Mouse (Mus musculus) midbrain, embryonic 13.5 days (tissue): Measurements from ENCODE around the gene Pink1. TPM values are rescaled to one million over a fixed set of nuclear protein-coding genes. Genes with fewer than 3 reads are reported as not detected.

Source experiments
- ATAC-seq: fragments of 200-750 bp; cut with Nextera tagmentation; 2 replicates; pipeline ENCODE4 v1.8.0; 2017; ENCODE audit warnings: mild to moderate bottlenecking, moderate TSS enrichment, moderate library complexity
- H3K27ac ChIP-seq: fragments of 300-500 bp; sonication (generic); 2 replicates; pipeline ENCODE4 v1.5.1; 2015; ENCODE audit warnings: inconsistent platforms, mild to moderate bottlenecking, moderate library complexity
- H3K27me3 ChIP-seq: fragments of 300-500 bp; sonication (generic); 2 replicates; pipeline ENCODE4 v1.6.1; 2015; ENCODE audit warnings: mild to moderate bottlenecking, inconsistent platforms
- H3K36me3 ChIP-seq: fragments of 300-500 bp; sonication (generic); 2 replicates; pipeline ENCODE4 v1.6.1; 2015; ENCODE audit warnings: mild to moderate bottlenecking, inconsistent platforms
- H3K4me1 ChIP-seq: fragments of 300-500 bp; sonication (generic); replicated peaks from 2 replicates; pipeline ENCODE4 v1.6.1; 2015; ENCODE audit warnings: inconsistent platforms
- H3K4me2 ChIP-seq: fragments of 300-500 bp; sonication (generic); replicated peaks from 2 replicates; pipeline ENCODE4 v1.6.1; 2015; ENCODE audit warnings: moderate library complexity, mild to moderate bottlenecking, inconsistent platforms
- H3K4me3 ChIP-seq: fragments of 300-500 bp; sonication (generic); replicated peaks from 2 replicates; pipeline ENCODE4 v1.5.1; 2015; ENCODE audit warnings: mild to moderate bottlenecking, inconsistent platforms
- H3K9ac ChIP-seq: fragments of 300-500 bp; sonication (generic); replicated peaks from 2 replicates; pipeline ENCODE4 v1.6.1; 2015; ENCODE audit warnings: mild to moderate bottlenecking, inconsistent platforms
- H3K9me3 ChIP-seq: fragments of 300-500 bp; sonication (generic); 2 replicates; pipeline ENCODE4 v1.6.1; 2016; ENCODE audit warnings: mild to moderate bottlenecking, inconsistent platforms
- WGBS: fragments of 180-500 bp; shearing (Covaris S2); methylation state at CpG from one replicate; pipeline ENCODE4 v1.1.7; 2015; 5-methylcytosine and 5-hydroxymethylcytosine counted together
- polyA plus RNA-seq: library from polyadenylated mRNA; unstranded; fragments of >200 nt; fragmentation: Nextera tagmentation; extraction: Ambion mirVana; gene quantifications from 2 replicates; pipeline ENCODE4 v1.2.1, GENCODE M21; 2015

Gene Pink1
- polyA plus RNA-seq, 1 experiment from 2014 or later = 89.2 TPM

DNA sequence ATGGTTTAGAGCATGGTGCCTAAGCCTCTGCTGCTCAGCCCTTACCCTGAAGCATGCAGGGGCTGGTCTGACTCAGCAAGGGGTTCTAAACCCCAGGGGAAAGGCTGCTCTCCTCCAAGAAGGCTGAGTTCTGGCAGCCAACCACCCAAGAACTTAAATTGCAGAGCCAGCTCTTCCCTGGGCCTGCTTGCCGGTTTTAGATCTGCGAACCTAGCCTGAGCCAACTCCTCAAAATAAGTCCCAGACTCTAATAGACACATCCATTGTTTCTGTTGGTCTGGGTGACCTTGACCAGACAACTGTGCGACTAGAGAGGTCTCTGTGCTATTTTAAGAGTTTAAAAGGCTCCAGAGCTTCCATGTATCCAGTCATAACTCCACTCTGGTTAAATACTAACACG lies 2.4 kb downstream of the Pink1 start:
- Histone ChIP-seq H3K9ac (0 out of 2 replicates have a peak overlapping the region, but pooled peaks have one; percentile 36), H3K4me1 (peaks cover 47% of the 10 kb centered on the region), H3K9me3 (no peaks in the 10 kb centered on the region), H3K36me3 (peaks cover 11% of the 10 kb centered on the region), H3K4me3 (no peak overlapping the region), H3K27me3 (no peaks in the 10 kb centered on the region), H3K27ac (peak overlapping the region; percentile 67; the same call in 1 of the 2 replicates), H3K4me2 (peak overlapping the region; percentile 15; the same call in 1 of the 2 replicates)
- 78% methylated on average over 4 of the region's 4 CpGs for WGBS
- ATAC-seq = no peak

DNA sequence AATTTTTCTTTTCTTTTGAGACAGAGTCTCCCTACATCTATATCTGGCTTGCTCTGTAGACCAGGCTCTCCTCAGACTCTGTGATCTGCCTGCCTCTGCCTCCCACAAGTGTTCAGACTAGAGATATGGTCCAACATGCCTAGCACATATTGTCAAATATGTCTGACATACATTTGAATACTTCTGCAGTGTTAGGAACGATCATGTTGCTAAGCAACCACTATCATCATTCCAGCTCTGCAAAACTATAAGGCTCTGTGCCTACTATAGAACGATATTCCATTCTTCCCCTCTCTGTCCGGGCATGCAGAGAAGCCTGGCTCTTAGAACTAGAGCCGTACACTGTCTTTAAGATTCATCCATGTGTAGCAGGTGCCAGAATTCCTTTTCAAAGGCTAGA lies 3.4 kb downstream of the Pink1 start:
- no peak overlapping the region; the same call in 1 of the 2 replicates for H3K4me2 ChIP-seq
- peaks cover 46% of the 10 kb centered on the region for H3K4me1 ChIP-seq
- WGBS = 18% methylated on average over 4 of the region's 4 CpGs
- no peaks in the 10 kb centered on the region for H3K9me3 ChIP-seq
- peak overlapping the region; percentile 67; the same call in 1 of the 2 replicates for H3K27ac ChIP-seq
- no peak overlapping the region for H3K4me3 ChIP-seq
- no peak for ATAC-seq
- H3K36me3 ChIP-seq = peaks cover 11% of the 10 kb centered on the region
- H3K27me3 ChIP-seq = no peaks in the 10 kb centered on the region
- H3K9ac ChIP-seq = no peak overlapping the region

DNA sequence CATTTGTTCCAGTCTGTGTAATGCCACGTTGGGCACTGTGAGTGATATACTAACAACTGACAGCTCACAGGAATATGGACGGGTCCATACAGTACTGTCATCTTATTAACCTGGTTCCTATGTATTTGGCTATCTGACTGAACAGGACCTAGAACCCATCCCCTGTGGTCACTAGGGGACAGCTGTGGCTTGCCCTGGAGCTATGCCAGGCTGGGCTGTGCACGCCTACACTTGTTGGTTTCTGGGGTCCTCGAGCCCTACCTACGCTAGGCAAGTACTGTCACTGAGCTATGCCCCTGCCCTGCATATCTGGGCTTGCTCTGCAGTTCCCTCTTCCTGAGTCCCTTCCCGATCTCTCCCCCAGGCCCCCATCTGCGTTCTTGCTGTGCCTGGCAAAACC lies 4.6 kb downstream of the Pink1 start:
- Histone ChIP-seq H3K4me1 (peaks cover 49% of the 10 kb centered on the region), H3K4me2 (no peak overlapping the region), H3K4me3 (no peak overlapping the region), H3K9ac (no peak overlapping the region), H3K27me3 (no peaks in the 10 kb centered on the region), H3K27ac (no peak overlapping the region), H3K9me3 (no peaks in the 10 kb centered on the region), H3K36me3 (peaks cover 21% of the 10 kb centered on the region)
- no peak for ATAC-seq
- 81% methylated on average over 7 of the region's 7 CpGs for WGBS

DNA sequence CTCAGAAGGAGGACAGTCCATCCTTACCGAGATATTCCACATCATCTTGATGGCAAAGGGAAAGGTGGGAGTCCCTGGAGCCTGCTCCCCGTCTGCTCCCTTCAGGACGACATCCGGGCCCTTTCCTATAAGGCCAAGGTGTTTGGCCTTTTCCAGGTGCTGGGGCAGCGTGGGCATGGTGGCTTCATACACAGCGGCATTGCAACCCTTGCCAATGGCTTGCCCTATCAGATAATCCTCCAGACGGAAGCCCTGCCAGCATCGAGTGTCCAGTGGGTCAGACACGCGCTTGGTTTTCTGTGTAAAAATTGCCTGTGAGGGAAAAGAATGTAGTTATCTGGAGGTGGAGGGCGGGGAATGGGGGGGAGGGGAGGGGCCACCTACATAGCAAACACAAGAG lies 5.4 kb downstream of the Pink1 start:
- Histone ChIP-seq H3K4me1 (peaks cover 46% of the 10 kb centered on the region), H3K36me3 (peaks cover 26% of the 10 kb centered on the region), H3K9me3 (no peaks in the 10 kb centered on the region), H3K4me2 (no peak overlapping the region), H3K27me3 (no peaks in the 10 kb centered on the region), H3K4me3 (no peak overlapping the region), H3K27ac (no peak overlapping the region), H3K9ac (no peak overlapping the region)
- no peak for ATAC-seq
- WGBS = 87% methylated on average over 11 of the region's 11 CpGs

GRCm38 (mm10) chr4:138319508-138319907 lies 6.6 kb downstream of the Pink1 start:
- peak; percentile 22; the same call in 1 of the 2 replicates for ATAC-seq
- no peak overlapping the region for H3K4me2 ChIP-seq
- no peaks in the 10 kb centered on the region for H3K27me3 ChIP-seq
- no peak overlapping the region for H3K9ac ChIP-seq
- peaks cover 39% of the 10 kb centered on the region for H3K4me1 ChIP-seq
- 30% methylated on average over 10 of the region's 10 CpGs for WGBS
- H3K4me3 ChIP-seq = no peak overlapping the region
- H3K27ac ChIP-seq = no peak overlapping the region
- H3K36me3 ChIP-seq = peaks cover 38% of the 10 kb centered on the region
- H3K9me3 ChIP-seq = no peaks in the 10 kb centered on the region

GRCm38 (mm10) chr4:138318509-138319266 lies 7.4 kb downstream of the Pink1 start:
- peak; percentile 54 for ATAC-seq
- Histone ChIP-seq H3K27me3 (no peaks in the 10 kb centered on the region), H3K4me1 (peaks cover 31% of the 10 kb centered on the region), H3K4me3 (no peak overlapping the region), H3K9me3 (no peaks in the 10 kb centered on the region), H3K4me2 (no peak overlapping the region), H3K27ac (no peak overlapping the region), H3K36me3 (peaks cover 47% of the 10 kb centered on the region), H3K9ac (no peak overlapping the region)
- 57% methylated on average over 6 of the region's 6 CpGs for WGBS

DNA sequence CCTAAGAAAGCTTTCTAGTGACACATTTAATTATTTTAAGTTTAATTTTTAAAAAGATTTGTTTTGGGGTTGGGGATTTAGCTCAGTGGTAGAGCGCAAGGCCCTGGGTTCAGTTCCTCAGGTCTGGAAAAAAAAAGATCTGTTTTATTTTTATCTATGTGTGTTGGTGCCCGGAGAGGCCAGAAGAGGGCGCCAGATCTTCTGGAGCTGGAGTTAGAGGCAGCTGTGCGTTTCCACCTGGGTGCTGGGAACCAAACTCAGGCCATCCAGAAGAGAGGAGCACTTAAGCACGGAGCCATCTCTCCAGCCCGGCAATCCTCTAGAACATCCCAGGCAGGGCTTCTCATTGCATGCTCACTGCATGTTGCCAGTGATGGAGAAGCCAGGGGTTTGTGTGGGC lies 9.7 kb downstream of the Pink1 start:
- WGBS = 91% methylated on average over 6 of the region's 6 CpGs
- Histone ChIP-seq H3K4me2 (no peak overlapping the region), H3K4me3 (no peak overlapping the region), H3K27ac (no peak overlapping the region), H3K4me1 (peaks cover 9% of the 10 kb centered on the region), H3K9me3 (no peaks in the 10 kb centered on the region), H3K9ac (no peak overlapping the region), H3K36me3 (peaks cover 70% of the 10 kb centered on the region), H3K27me3 (no peaks in the 10 kb centered on the region)
- ATAC-seq = no peak

GRCm38 (mm10) chr4:138315781-138316180 lies 10.3 kb downstream of the Pink1 start:
- H3K4me2 ChIP-seq = no peak overlapping the region
- H3K27me3 ChIP-seq = no peaks in the 10 kb centered on the region
- H3K9ac ChIP-seq = no peak overlapping the region; the same call in 1 of the 2 replicates
- H3K4me1 ChIP-seq = peaks cover 9% of the 10 kb centered on the region
- no peak overlapping the region for H3K4me3 ChIP-seq
- H3K36me3 ChIP-seq = peaks cover 76% of the 10 kb centered on the region
- WGBS = 68% methylated on average over 9 of the region's 9 CpGs
- H3K9me3 ChIP-seq = no peaks in the 10 kb centered on the region
- H3K27ac ChIP-seq = no peak overlapping the region
- no peak for ATAC-seq

- Histone ChIP-seq H3K36me3 (peaks cover 83% of the 10 kb centered on the region), H3K9ac (no peak overlapping the region), H3K27ac (no peak overlapping the region), H3K4me1 (peaks cover 9% of the 10 kb centered on the region), H3K4me2 (no peak overlapping the region), H3K9me3 (no peaks in the 10 kb centered on the region), H3K4me3 (no peak overlapping the region), H3K27me3 (no peaks in the 10 kb centered on the region)
- 89% methylated on average over 4 of the region's 4 CpGs for WGBS
- no peak for ATAC-seq
These were observed 12.3 kb downstream of the Pink1 start for GRCm38 (mm10) chr4:138313795-138314194.

DNA sequence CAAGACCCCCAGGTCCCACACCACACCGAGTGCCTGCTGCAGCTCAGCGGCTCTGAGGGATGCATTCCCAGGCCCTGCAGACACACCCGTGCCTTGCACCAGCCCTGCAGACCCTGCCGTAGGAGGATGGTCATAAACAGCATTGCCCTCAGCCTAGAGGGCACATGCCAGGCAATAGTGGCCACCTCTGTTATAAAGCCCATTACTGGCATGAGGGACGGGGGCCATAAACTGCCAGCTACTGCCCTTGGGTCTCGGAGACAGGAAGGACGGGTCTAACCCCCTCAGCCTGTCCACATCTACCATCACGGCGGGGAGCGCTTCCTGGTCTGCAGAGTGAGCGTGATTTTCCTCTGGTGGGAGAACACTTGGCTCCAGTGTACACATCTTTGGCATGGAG lies 13.1 kb downstream of the Pink1 start:
- no peaks in the 10 kb centered on the region for H3K27me3 ChIP-seq
- H3K4me3 ChIP-seq = no peak overlapping the region
- H3K27ac ChIP-seq = no peak overlapping the region
- ATAC-seq = no peak
- 92% methylated on average over 11 of the region's 11 CpGs for WGBS
- H3K4me1 ChIP-seq = peaks cover 8% of the 10 kb centered on the region
- no peak overlapping the region for H3K4me2 ChIP-seq
- no peak overlapping the region for H3K9ac ChIP-seq
- H3K9me3 ChIP-seq = no peaks in the 10 kb centered on the region
- peaks cover 91% of the 10 kb centered on the region for H3K36me3 ChIP-seq

DNA sequence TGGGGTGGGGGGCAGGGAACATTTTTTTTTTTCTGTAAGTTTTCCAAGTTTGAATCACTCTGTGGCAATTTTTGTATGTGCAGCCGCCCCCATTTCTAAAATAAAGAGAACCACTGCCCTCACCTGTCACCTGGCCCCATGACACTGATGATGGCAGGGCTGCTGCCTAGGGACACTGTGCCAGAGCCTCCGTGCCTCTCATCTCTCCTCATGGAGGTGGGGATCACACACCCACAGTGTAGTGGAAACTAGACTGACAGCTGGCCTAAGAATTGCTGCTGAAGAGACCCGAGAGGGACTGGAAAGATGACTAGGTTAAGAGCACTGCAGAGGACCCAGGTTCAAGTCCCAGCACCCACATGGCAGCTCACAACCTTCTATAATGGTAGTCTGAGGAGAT lies 14.0 kb downstream of the Pink1 start:
- Histone ChIP-seq H3K27ac (no peak overlapping the region), H3K36me3 (peaks cover 94% of the 10 kb centered on the region), H3K9ac (no peak overlapping the region), H3K4me1 (peaks cover under 1% of the 10 kb centered on the region; the same call in 1 of the 2 replicates), H3K4me2 (no peak overlapping the region), H3K9me3 (no peaks in the 10 kb centered on the region), H3K4me3 (no peak overlapping the region), H3K27me3 (no peaks in the 10 kb centered on the region)
- 90% methylated on average over 3 of the region's 3 CpGs for WGBS
- no peak for ATAC-seq

GRCm38 (mm10) chr4:138311595-138311994 lies 14.5 kb downstream of the Pink1 start:
- Histone ChIP-seq H3K4me2 (no peak overlapping the region), H3K9ac (no peak overlapping the region), H3K9me3 (no peaks in the 10 kb centered on the region), H3K27me3 (no peaks in the 10 kb centered on the region), H3K4me1 (peaks cover 2% of the 10 kb centered on the region; the same call in 1 of the 2 replicates), H3K36me3 (peaks cover 91% of the 10 kb centered on the region), H3K4me3 (no peak overlapping the region), H3K27ac (no peak overlapping the region)
- WGBS = 69% methylated on average over 8 of the region's 8 CpGs
- peak; percentile 55 for ATAC-seq
